ENCODE assay signal across 27 mouse cellular contexts in the genomic region with DNA sequence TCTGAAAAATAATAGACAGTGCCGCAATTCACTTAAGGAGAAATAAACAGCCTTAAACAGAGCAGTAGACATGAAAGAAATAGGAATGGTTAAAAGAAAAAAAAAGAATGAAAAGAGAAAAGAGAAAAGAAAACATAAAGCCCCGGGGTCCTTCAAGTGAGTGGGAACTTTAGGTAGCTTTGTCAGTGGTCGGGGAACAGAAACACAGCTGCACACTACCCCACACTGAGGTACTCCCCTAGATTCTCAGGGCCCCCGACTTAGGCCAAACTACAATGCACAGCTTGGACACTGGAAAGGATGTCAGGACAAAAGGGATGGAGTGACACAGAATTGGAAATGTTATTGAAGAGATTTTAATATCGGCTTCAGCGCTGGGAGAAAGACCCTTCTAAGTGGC. TPM values are rescaled to one million over a fixed set of nuclear protein-coding genes. Genes with fewer than 3 reads are reported as not detected.
DNase-seq lines count a peak whose midpoint lies in the region; ATAC-seq lines count a peak whose summit lies in the region.
"Had no signal": no experiment of that assay in that cellular context is flagged by ENCODE, and none has a peak within 500 bp of the region (broad histone marks: within the 10 kb centered on the region; RNA-seq: fewer than 3 reads in every experiment).

No protein-coding gene starts in this region.

- H3K9me3 ChIP-seq in forebrain, embryonic 10.5 days = no peaks in the 10 kb centered on the region
- H3K9me3 ChIP-seq in forebrain, embryonic 11.5 days (ENCODE audit: control insufficient read depth, low read length) = no peaks in the 10 kb centered on the region
- no peaks in the 10 kb centered on the region for H3K9me3 ChIP-seq in liver, embryonic 11.5 days (ENCODE audit: control insufficient read depth, low read length)
- no peaks in the 10 kb centered on the region for H3K9me3 ChIP-seq in limb, embryonic 10.5 days (replicated peaks)
- no peaks in the 10 kb centered on the region for H3K9me3 ChIP-seq in liver, embryonic 15.5 days (replicated peaks)
- H3K9me3 ChIP-seq: embryonic facial prominence, embryonic 13.5 days; hindbrain, embryonic 10.5 days; hindbrain, embryonic 15.5 days; limb, embryonic 13.5 days; lung, embryonic 15.5 days; midbrain, embryonic 12.5 days; neural tube, embryonic 13.5 days; stomach, embryonic 15.5 days had no signal

- H3K4me1 ChIP-seq in forebrain, embryonic 10.5 days = peaks cover 12% of the 10 kb centered on the region
- H3K4me1 ChIP-seq in forebrain, embryonic 11.5 days (replicated peaks; ENCODE audit: control insufficient read depth, insufficient read depth, low read length) = no peaks in the 10 kb centered on the region
- peaks cover 25% of the 10 kb centered on the region for H3K4me1 ChIP-seq in liver, embryonic 11.5 days (replicated peaks; ENCODE audit: control insufficient read depth, insufficient read depth, low read length)
- peaks cover 12% of the 10 kb centered on the region for H3K4me1 ChIP-seq in limb, embryonic 10.5 days
- peaks cover 74% of the 10 kb centered on the region for H3K4me1 ChIP-seq in liver, embryonic 15.5 days (replicated peaks)
- H3K4me1 ChIP-seq: hindbrain, embryonic 15.5 days; lung, embryonic 15.5 days; midbrain, embryonic 12.5 days; neural tube, embryonic 13.5 days; stomach, embryonic 15.5 days had no signal

- no peaks in the 10 kb centered on the region for H3K36me3 ChIP-seq in forebrain, embryonic 10.5 days (replicated peaks)
- no peaks in the 10 kb centered on the region for H3K36me3 ChIP-seq in forebrain, embryonic 11.5 days (ENCODE audit: control insufficient read depth, insufficient read depth, low read length)
- H3K36me3 ChIP-seq in liver, embryonic 11.5 days (ENCODE audit: control insufficient read depth, insufficient read depth, low read length) = no peaks in the 10 kb centered on the region
- H3K36me3 ChIP-seq in limb, embryonic 10.5 days = no peaks in the 10 kb centered on the region
- H3K36me3 ChIP-seq in liver, embryonic 15.5 days (replicated peaks) = 0 out of 2 replicates have a peak, but pooled peaks cover 7% of the 10 kb centered on the region
- H3K36me3 ChIP-seq: embryonic facial prominence, embryonic 13.5 days; hindbrain, embryonic 10.5 days; hindbrain, embryonic 15.5 days; limb, embryonic 13.5 days; lung, embryonic 15.5 days; midbrain, embryonic 12.5 days; neural tube, embryonic 13.5 days; stomach, embryonic 15.5 days had no signal

- no peak overlapping the region for H3K4me2 ChIP-seq in forebrain, embryonic 11.5 days (ENCODE audit: low read depth, low read length, severe bottlenecking)
- peak overlapping the region; percentile 47 for H3K4me2 ChIP-seq in liver, embryonic 11.5 days
- H3K4me2 ChIP-seq in liver, embryonic 15.5 days = peak overlapping the region; percentile 69
- H3K4me2 ChIP-seq: embryonic facial prominence, embryonic 13.5 days; hindbrain, embryonic 15.5 days; limb, embryonic 13.5 days; lung, embryonic 15.5 days; midbrain, embryonic 12.5 days; neural tube, embryonic 13.5 days; stomach, embryonic 15.5 days had no signal

- no peaks in the 10 kb centered on the region for H3K27me3 ChIP-seq in forebrain, embryonic 10.5 days (ENCODE audit: poor library complexity, severe bottlenecking)
- H3K27me3 ChIP-seq in forebrain, embryonic 11.5 days (ENCODE audit: control insufficient read depth, insufficient read depth, low read length) = no peaks in the 10 kb centered on the region
- no peaks in the 10 kb centered on the region for H3K27me3 ChIP-seq in liver, embryonic 11.5 days (replicated peaks; ENCODE audit: control insufficient read depth, insufficient read depth, low read length)
- H3K27me3 ChIP-seq in limb, embryonic 10.5 days (ENCODE audit: low read depth, poor library complexity, severe bottlenecking) = no peaks in the 10 kb centered on the region
- H3K27me3 ChIP-seq in liver, embryonic 15.5 days = no peaks in the 10 kb centered on the region
- H3K27me3 ChIP-seq: embryonic facial prominence, embryonic 13.5 days; hindbrain, embryonic 15.5 days; limb, embryonic 13.5 days; lung, embryonic 15.5 days; midbrain, embryonic 12.5 days; neural tube, embryonic 13.5 days; stomach, embryonic 15.5 days had no signal

- WGBS in forebrain, embryonic 10.5 days = 84% methylated on average over 6 of the region's 6 CpGs
- 87% methylated on average over 6 of the region's 6 CpGs for WGBS in forebrain, embryonic 11.5 days
- 78% methylated on average over 6 of the region's 6 CpGs for WGBS in liver, embryonic 11.5 days
- WGBS in limb, embryonic 10.5 days = 94% methylated on average over 6 of the region's 6 CpGs
- whole genome bisulfite sequencing in liver, embryonic 15.5 days (ENCODE audit: insufficient replicate concordance) = 58% methylated on average over 6 of the region's 6 CpGs

- peak overlapping the region; percentile 56 for H3K27ac ChIP-seq in forebrain, embryonic 10.5 days
- no peak overlapping the region for H3K27ac ChIP-seq in forebrain, embryonic 11.5 days (ENCODE audit: low read depth, low read length)
- H3K27ac ChIP-seq in liver, embryonic 11.5 days (ENCODE audit: low read depth, low read length) = peak overlapping the region; percentile 98
- H3K27ac ChIP-seq in limb, embryonic 10.5 days = peak overlapping the region; percentile 36; the same call in 1 of the 2 replicates
- H3K27ac ChIP-seq in liver, embryonic 15.5 days (replicated peaks) = peak overlapping the region; percentile 100
- H3K27ac ChIP-seq: embryonic facial prominence, embryonic 13.5 days; gastrocnemius, adult 2 months; heart, adult 2 months; hindbrain, embryonic 15.5 days; limb, embryonic 13.5 days; lung, embryonic 15.5 days; midbrain, embryonic 12.5 days; neural tube, embryonic 13.5 days; stomach, embryonic 15.5 days had no signal

- H3K4me3 ChIP-seq in forebrain, embryonic 10.5 days = no peak overlapping the region
- H3K4me3 ChIP-seq in forebrain, embryonic 11.5 days (ENCODE audit: low read depth, low read length) = no peak overlapping the region
- peak overlapping the region; percentile 11; the same call in 1 of the 2 replicates for H3K4me3 ChIP-seq in liver, embryonic 11.5 days (ENCODE audit: low read depth, low read length)
- no peak overlapping the region for H3K4me3 ChIP-seq in limb, embryonic 10.5 days
- H3K4me3 ChIP-seq in liver, embryonic 15.5 days (replicated peaks) = peak overlapping the region; percentile 41
- H3K4me3 ChIP-seq: embryonic facial prominence, embryonic 13.5 days; gastrocnemius, adult 2 months; heart, adult 2 months; hindbrain, embryonic 10.5 days; hindbrain, embryonic 15.5 days; limb, embryonic 13.5 days; lung, embryonic 15.5 days; midbrain, embryonic 12.5 days; neural tube, embryonic 13.5 days; stomach, embryonic 15.5 days had no signal

- no peak overlapping the region for H3K9ac ChIP-seq in forebrain, embryonic 11.5 days (ENCODE audit: low read length)
- peak overlapping the region; percentile 52 for H3K9ac ChIP-seq in liver, embryonic 11.5 days (ENCODE audit: low read depth, low read length)
- H3K9ac ChIP-seq in liver, embryonic 15.5 days = peak overlapping the region; percentile 62
- H3K9ac ChIP-seq: embryonic facial prominence, embryonic 13.5 days; hindbrain, embryonic 15.5 days; limb, embryonic 13.5 days; lung, embryonic 15.5 days; midbrain, embryonic 12.5 days; neural tube, embryonic 13.5 days; stomach, embryonic 15.5 days had no signal

- DNase-seq in forebrain, embryonic 10.5 days (ENCODE audit: extremely low spot score, low spot score) = no peak
- no peak for DNase-seq in forebrain, embryonic 11.5 days (ENCODE audit: low spot score)
- DNase-seq in liver, embryonic 11.5 days (ENCODE audit: low spot score) = no peak
- no peak for DNase-seq in liver
- no peak for DNase-seq in limb, embryonic 10.5 days (ENCODE audit: low spot score)
- DNase-seq in lung, postnatal 10 days = no peak
- DNase-seq: adrenal gland, postnatal 25 days; cerebellum, adult 18-20 months; gastrocnemius, adult 2 months; gastrocnemius, postnatal 36 days; heart, adult 2 months; kidney, adult 11 months; kidney, postnatal 14 days; layer of hippocampus, adult 9-11 months; lung, postnatal 36 days had no signal

- no peak for ATAC-seq in forebrain, embryonic 11.5 days (replicated peaks; ENCODE audit: low FRiP score)
- no peak for ATAC-seq in liver, embryonic 11.5 days (replicated peaks; ENCODE audit: low FRiP score)
- ATAC-seq in liver, embryonic 15.5 days (ENCODE audit: insufficient read depth) = no peak
- no peak for ATAC-seq in CD4-positive, CD25-positive, alpha-beta regulatory T cell, adult 4 months
- ATAC-seq: forebrain, embryonic 14.5 days; inflammation-experienced regulatory T-cells, adult 6 months had no signal

RNA-seq across cellular contexts. Expression of a gene that starts 9.5 kb away (rescaled TPM):
- polyA plus RNA-seq in forebrain, embryonic 10.5 days (2016; fragmentation: Nextera tagmentation; extraction: Ambion mirVana) = 1.2 and 1.3 TPM in 2 replicates
- 0.73 and 1.2 TPM in 2 replicates for polyA plus RNA-seq in forebrain, embryonic 11.5 days (2014; fragmentation: Nextera tagmentation; extraction: Ambion mirVana)
- polyA plus RNA-seq in liver, embryonic 11.5 days (2014; fragmentation: Nextera tagmentation; extraction: Ambion mirVana) = 100 and 104 TPM in 2 replicates
- 1.1 and 1.3 TPM in 2 replicates for polyA plus RNA-seq in limb, embryonic 10.5 days (2016; fragmentation: Nextera tagmentation; extraction: Ambion mirVana)
- polyA plus RNA-seq in liver, embryonic 15.5 days (2015; fragmentation: Nextera tagmentation; extraction: Ambion mirVana) = 132 and 133 TPM in 2 replicates
- polyA plus RNA-seq in CD4-positive, CD25-positive, alpha-beta regulatory T cell, adult 4 months (2017; shearing (Covaris generic)) = under 1 TPM; 0.09 to 0.57 TPM

Comparison
In these comparisons a context has a peak if more than half of its experiments do, and no peak if none do; other contexts are left out.
1. H3K4me3 ChIP-seq: peak in liver, embryonic 11.5 days (single experiment) and liver, embryonic 15.5 days (single experiment); none in forebrain, embryonic 10.5 days (single experiment), forebrain, embryonic 11.5 days (single experiment) and limb, embryonic 10.5 days (single experiment).
2. RNA of a gene that starts 9.5 kb away (polyA plus RNA-seq): 132 to 133 TPM in liver, embryonic 15.5 days and 100 to 104 TPM in liver, embryonic 11.5 days; 1.2 to 1.3 TPM in forebrain, embryonic 10.5 days, 0.73 to 1.2 TPM in forebrain, embryonic 11.5 days, 1.1 to 1.3 TPM in limb, embryonic 10.5 days and 0.09 to 0.57 TPM in CD4-positive, CD25-positive, alpha-beta regulatory T cell, adult 4 months; every median in the first group is over 10 times any median in the second.